ENCODE assay signal across 8 mouse cellular contexts in the genomic region with DNA sequence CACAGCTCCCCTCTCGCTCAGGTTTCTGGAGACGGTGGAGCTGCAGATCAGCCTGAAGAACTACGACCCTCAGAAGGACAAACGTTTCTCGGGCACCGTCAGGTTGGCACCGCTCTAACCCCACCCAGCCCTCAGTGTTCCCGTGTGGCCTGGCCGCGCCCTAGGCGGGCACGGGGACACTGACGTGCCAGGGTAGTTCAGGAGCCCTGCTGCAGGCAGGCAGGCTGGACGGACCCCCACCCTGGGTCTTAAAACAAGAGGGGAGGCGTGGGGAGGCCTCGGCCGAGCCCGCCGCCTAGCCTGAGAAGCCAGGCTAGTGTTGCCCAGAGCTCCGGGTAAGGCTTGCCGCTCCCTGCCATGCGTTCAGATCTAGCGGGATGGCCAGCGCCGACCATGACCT. TPM values are rescaled to one million over a fixed set of nuclear protein-coding genes. Genes with fewer than 3 reads are reported as not detected.
A peak's percentile ranks its signal among the peaks of the same experiment; 100 is the strongest.
DNase-seq lines count a peak whose midpoint lies in the region; ATAC-seq and TF ChIP-seq lines count a peak whose summit lies in the region.

No protein-coding gene starts in this region.

- H3K4me1 ChIP-seq in heart, embryonic 11.5 days (ENCODE audit: control insufficient read depth, insufficient read depth, low read length): peaks cover 34% of the 10 kb centered on the region
- peaks cover 4 to 16% of the 10 kb centered on the region in 2 experiments for H3K4me1 ChIP-seq in liver, embryonic 14.5 days (replicated peaks; ENCODE audit: control insufficient read depth in 2 of 2, insufficient read depth in 2 of 2, low read length in 1 of 2)
- peaks cover 43% of the 10 kb centered on the region for H3K4me1 ChIP-seq in stomach, embryonic 16.5 days (ENCODE audit: control insufficient read depth, insufficient read depth, low read length)

- peak overlapping the region; percentile 100 for H3K9ac ChIP-seq in heart, embryonic 11.5 days (ENCODE audit: low read depth, low read length)
- peak overlapping the region; percentile 84 for H3K9ac ChIP-seq in liver, embryonic 14.5 days (replicated peaks)
- H3K9ac ChIP-seq in stomach, embryonic 16.5 days (ENCODE audit: low read length): peak overlapping the region; percentile 100

- under 1% methylated on average over 25 of the region's 25 CpGs for WGBS in heart, embryonic 11.5 days (ENCODE audit: insufficient replicate concordance)
- under 1% methylated on average over 25 of the region's 25 CpGs for WGBS in liver, embryonic 14.5 days (ENCODE audit: insufficient replicate concordance)
- WGBS in stomach, embryonic 16.5 days: under 1% methylated on average over 25 of the region's 25 CpGs

- H3K9me3 ChIP-seq in heart, embryonic 11.5 days (replicated peaks; ENCODE audit: control insufficient read depth, low read length): no peaks in the 10 kb centered on the region
- no peaks in the 10 kb centered on the region; the same call in 1 of the 2 replicates for H3K9me3 ChIP-seq in liver, embryonic 14.5 days (ENCODE audit: control insufficient read depth, low read length)
- no peaks in the 10 kb centered on the region; the same call in 1 of the 2 replicates for H3K9me3 ChIP-seq in stomach, embryonic 16.5 days (replicated peaks; ENCODE audit: control insufficient read depth, low read length)

- intact Hi-C loops in heart, postnatal 14 days (cut with DNase I): loop anchor here (2.0 to 5.0 kb wide), 2 partner anchors 40 to 193 kb away; no protein-coding TSS in a partner anchor

- no peak for TF ChIP-seq EP300 in liver, embryonic 14.5 days (IDR thresholded peaks at IDR 0.05; ENCODE audit: low read depth)

- peak overlapping the region; percentile 97 for H3K4me3 ChIP-seq in heart, embryonic 11.5 days (ENCODE audit: low read depth, low read length)
- peak overlapping the region; percentile 71 for H3K4me3 ChIP-seq in liver, embryonic 14.5 days (ENCODE audit: insufficient read depth in 1 of 2, low read depth in 2 of 2, low read length in 2 of 2)
- H3K4me3 ChIP-seq in stomach, embryonic 16.5 days (replicated peaks; ENCODE audit: low read length): peak overlapping the region; percentile 98

- H3K4me2 ChIP-seq in heart, embryonic 11.5 days: peak overlapping the region; percentile 96
- peak overlapping the region; percentile 85 for H3K4me2 ChIP-seq in liver, embryonic 14.5 days (ENCODE audit: low read depth)
- peak overlapping the region; percentile 97 for H3K4me2 ChIP-seq in stomach, embryonic 16.5 days (ENCODE audit: low read depth, low read length)

- TF ChIP-seq CTCF in liver, embryonic 14.5 days (IDR thresholded peaks at IDR 0.05; ENCODE audit: low read depth): no peak

- H3K27ac ChIP-seq in heart, embryonic 11.5 days (ENCODE audit: low read depth, low read length): peak overlapping the region; percentile 98
- peak overlapping the region; percentile 58 for H3K27ac ChIP-seq in liver, embryonic 14.5 days
- peak overlapping the region; percentile 96 for H3K27ac ChIP-seq in stomach, embryonic 16.5 days (ENCODE audit: low read length)

- 0 out of 2 replicates have a peak, but pooled peaks have one; percentile 2 for ATAC-seq in heart, embryonic 11.5 days (replicated peaks; ENCODE audit: insufficient number of reproducible peaks, low FRiP score, low TSS enrichment)
- peak; percentile 32; the same call in 1 of the 2 replicates for ATAC-seq in liver, embryonic 14.5 days (ENCODE audit: insufficient read depth)
- ATAC-seq in stomach, embryonic 16.5 days (ENCODE audit: insufficient read depth, low FRiP score): no peak; the same call in none of the 2 replicates

- H3K27me3 ChIP-seq in heart, embryonic 11.5 days (ENCODE audit: control insufficient read depth, insufficient read depth, low read length): no peaks in the 10 kb centered on the region
- H3K27me3 ChIP-seq in liver, embryonic 14.5 days (ENCODE audit: control insufficient read depth, insufficient read depth, low read length): no peaks in the 10 kb centered on the region
- H3K27me3 ChIP-seq in stomach, embryonic 16.5 days (ENCODE audit: control insufficient read depth, insufficient read depth, low read length): no peaks in the 10 kb centered on the region

- no peak for DNase-seq in heart, adult 8-10 months (ENCODE audit: low spot score)
- peak; percentile 42 for DNase-seq in MN1 (ENCODE audit: low spot score)
- DNase-seq in heart, postnatal 14 days: peak; percentile 39 to 43
- no peak for DNase-seq in liver, embryonic 14.5 days (ENCODE audit: low read depth in 3 of 3, low spot score in 3 of 3)
- DNase-seq in layer of hippocampus, adult 11-12 months (ENCODE audit: low spot score): no peak
- no peak for DNase-seq in thymus, postnatal 36 days

- H3K36me3 ChIP-seq in heart, embryonic 11.5 days (ENCODE audit: control insufficient read depth, insufficient read depth, low read length): peaks cover 21% of the 10 kb centered on the region
- H3K36me3 ChIP-seq in liver, embryonic 14.5 days (replicated peaks; ENCODE audit: control insufficient read depth, insufficient read depth, low read depth): peaks cover 23% of the 10 kb centered on the region
- H3K36me3 ChIP-seq in stomach, embryonic 16.5 days (ENCODE audit: control insufficient read depth, insufficient read depth, low read length): peaks cover 18% of the 10 kb centered on the region

RNA-seq across cellular contexts. Expression of a gene that starts 0.7 kb away (rescaled TPM):
- polyA plus RNA-seq in heart, embryonic 11.5 days (2014; fragmentation: Nextera tagmentation; extraction: Ambion mirVana): 408 and 446 TPM in 2 replicates
- 100 to 1,000 TPM; 377 to 423 (median 382) TPM for total RNA-seq in heart, adult 8-10 months (2022)
- 100 to 1,000 TPM; 411 to 471 TPM for total RNA-seq in heart, postnatal 14 days (2021)
- polyA plus RNA-seq in liver, embryonic 14.5 days (2012; rRNA removed): 1,169 and 1,992 TPM in 2 replicates
- polyA plus RNA-seq in liver, embryonic 14.5 days (2014; fragmentation: Nextera tagmentation; extraction: Ambion mirVana): 506 and 510 TPM in 2 replicates
- polyA plus RNA-seq in stomach, embryonic 16.5 days (2015; fragmentation: Nextera tagmentation; extraction: Ambion mirVana): 538 and 564 TPM in 2 replicates

RNA-seq across cellular contexts. Expression of a gene that starts 15.6 kb away (rescaled TPM):
- 15.3 and 17.3 TPM in 2 replicates for polyA plus RNA-seq in heart, embryonic 11.5 days (2014; fragmentation: Nextera tagmentation; extraction: Ambion mirVana)
- 10 to 100 TPM in 3 of 4 experiments, 1 to 10 TPM in 1; 9.2 to 15.2 (median 12.3) TPM for total RNA-seq in heart, adult 8-10 months (2022)
- total RNA-seq in heart, postnatal 14 days (2021): 10 to 100 TPM; 12.8 to 14.2 TPM
- polyA plus RNA-seq in liver, embryonic 14.5 days (2012; rRNA removed): 4.5 and 5.5 TPM in 2 replicates
- 9.4 and 10.4 TPM in 2 replicates for polyA plus RNA-seq in liver, embryonic 14.5 days (2014; fragmentation: Nextera tagmentation; extraction: Ambion mirVana)
- polyA plus RNA-seq in stomach, embryonic 16.5 days (2015; fragmentation: Nextera tagmentation; extraction: Ambion mirVana): 19.0 and 20.4 TPM in 2 replicates

RNA-seq across cellular contexts. Expression of a gene that starts 21.7 kb away (rescaled TPM):
- 6.5 and 7.5 TPM in 2 replicates for polyA plus RNA-seq in heart, embryonic 11.5 days (2014; fragmentation: Nextera tagmentation; extraction: Ambion mirVana)
- 10 to 100 TPM in 3 of 4 experiments, 1 to 10 TPM in 1; 8.4 to 15.6 (median 11.7) TPM for total RNA-seq in heart, adult 8-10 months (2022)
- total RNA-seq in heart, postnatal 14 days (2021): 10 to 100 TPM; 12.3 to 19.2 TPM
- 2.0 and 2.2 TPM in 2 replicates for polyA plus RNA-seq in liver, embryonic 14.5 days (2012; rRNA removed)
- polyA plus RNA-seq in liver, embryonic 14.5 days (2014; fragmentation: Nextera tagmentation; extraction: Ambion mirVana): 0.52 and 0.63 TPM in 2 replicates
- 11.8 and 12.3 TPM in 2 replicates for polyA plus RNA-seq in stomach, embryonic 16.5 days (2015; fragmentation: Nextera tagmentation; extraction: Ambion mirVana)

RNA-seq across cellular contexts. Expression of a gene that starts 36.1 kb away (rescaled TPM):
- polyA plus RNA-seq in heart, embryonic 11.5 days (2014; fragmentation: Nextera tagmentation; extraction: Ambion mirVana): 2.9 and 5.0 TPM in 2 replicates
- total RNA-seq in heart, adult 8-10 months (2022): not detected
- under 1 TPM; 0.41 TPM for total RNA-seq in heart, postnatal 14 days (2021)
- polyA plus RNA-seq in liver, embryonic 14.5 days (2012; rRNA removed): 0.12 and 0.26 TPM in 2 replicates
- 0.28 and 0.42 TPM in 2 replicates for polyA plus RNA-seq in liver, embryonic 14.5 days (2014; fragmentation: Nextera tagmentation; extraction: Ambion mirVana)
- 4.6 and 5.4 TPM in 2 replicates for polyA plus RNA-seq in stomach, embryonic 16.5 days (2015; fragmentation: Nextera tagmentation; extraction: Ambion mirVana)

Comparison
In these comparisons a context has a peak if more than half of its experiments do, and no peak if none do; other contexts are left out.
1. DNase-seq: peak in MN1 (single experiment) and heart, postnatal 14 days (2 of 2); none in heart, adult 8-10 months (single experiment), liver, embryonic 14.5 days (0 of 3), layer of hippocampus, adult 11-12 months (single experiment) and thymus, postnatal 36 days (0 of 2).
2. Peak in every context shown above with its lines, with median percentiles within 50 percentile points of each other: H3K27ac ChIP-seq, H3K4me2 ChIP-seq, H3K4me3 ChIP-seq and H3K9ac ChIP-seq.